Mouse (Mus musculus) kidney, embryonic 16.5 days (tissue): Measurements from ENCODE around the gene Lrfn5. TPM values are rescaled to one million over a fixed set of nuclear protein-coding genes. Genes with fewer than 3 reads are reported as not detected.

ENCODE experiments used
- ATAC-seq: fragments of 200-750 bp; cut with Nextera tagmentation; 2 replicates; pipeline ENCODE4 v1.8.0; 2017; ENCODE audit warnings: moderate TSS enrichment; ENCODE audit not compliant: low FRiP score, low TSS enrichment
- H3K27ac ChIP-seq: fragments of 300-500 bp; sonication (generic); 2 replicates; pipeline ENCODE4 v1.5.1; 2014; ENCODE audit warnings: low read length
- H3K27me3 ChIP-seq: fragments of 300-500 bp; sonication (generic); 2 replicates; pipeline ENCODE4 v1.6.1; 2014; ENCODE audit warnings: low read length, control low read depth, mixed read lengths; ENCODE audit not compliant: insufficient read depth
- H3K36me3 ChIP-seq: fragments of 300-500 bp; sonication (generic); 2 replicates; pipeline ENCODE4 v1.6.1; 2014; ENCODE audit warnings: low read length, control low read depth, mixed read lengths; ENCODE audit not compliant: insufficient read depth
- H3K4me1 ChIP-seq: fragments of 300-500 bp; sonication (generic); 2 replicates; pipeline ENCODE4 v1.6.1; 2014; ENCODE audit warnings: low read length, control low read depth, mixed read lengths; ENCODE audit not compliant: insufficient read depth
- H3K4me2 ChIP-seq: fragments of 300-500 bp; sonication (generic); replicated peaks from 2 replicates; pipeline ENCODE4 v1.6.1; 2014; ENCODE audit warnings: low read depth, low read length
- H3K4me3 ChIP-seq: fragments of 300-500 bp; sonication (generic); 2 replicates; pipeline ENCODE4 v1.5.1; 2014; ENCODE audit warnings: mild to moderate bottlenecking, low read length
- H3K9ac ChIP-seq: fragments of 300-500 bp; sonication (generic); replicated peaks from 2 replicates; pipeline ENCODE4 v1.6.1; 2014; ENCODE audit warnings: low read length
- H3K9me3 ChIP-seq: fragments of 300-500 bp; sonication (generic); 2 replicates; pipeline ENCODE4 v1.6.1; 2016; ENCODE audit warnings: low read length, control low read depth
- WGBS: fragments of 180-500 bp; shearing (Covaris S2); extraction: QIAGEN DNeasy Blood & Tissue Kit; methylation state at CpG from one replicate; pipeline ENCODE4 v1.1.7; 2014; 5-methylcytosine and 5-hydroxymethylcytosine counted together
- polyA plus RNA-seq: library from polyadenylated mRNA; unstranded; fragments of >200 nt; fragmentation: Nextera tagmentation; extraction: Ambion mirVana; gene quantifications from 2 replicates; pipeline ENCODE4 v1.2.1, GENCODE M21; 2015

The Lrfn5 gene
- polyA plus RNA-seq, result 1.7 and 2.2 TPM in 2 replicates

DNA sequence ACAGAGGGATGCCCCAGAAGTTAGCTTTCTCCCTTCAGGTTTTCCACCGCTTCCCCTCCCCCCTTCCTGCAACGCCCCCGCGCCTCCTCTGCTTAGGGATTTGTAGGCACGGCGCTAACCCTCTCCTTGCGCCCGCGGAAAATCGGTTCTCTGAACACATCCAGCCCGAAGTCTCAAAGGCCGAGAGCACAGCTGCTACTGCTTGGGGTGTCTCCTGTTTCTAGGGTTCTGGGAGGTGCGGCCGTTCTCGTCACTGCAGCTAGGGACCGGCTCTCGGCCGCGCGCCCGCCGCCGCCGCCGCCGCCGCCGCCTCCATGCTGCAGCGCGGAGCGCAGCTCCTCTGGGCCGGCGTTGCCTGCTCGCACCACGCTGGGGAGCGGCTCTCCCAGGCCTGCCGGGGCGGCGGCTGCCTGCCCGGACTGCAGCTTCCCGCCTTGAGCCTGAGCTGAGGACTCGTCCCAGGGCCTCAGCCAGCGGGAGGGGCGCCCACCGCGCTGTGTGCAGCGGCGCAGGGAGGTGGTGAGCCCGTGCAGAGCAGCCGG lies at the start of gene Lrfn5:
Gene Lrfn5, plus strand, starts transcription at position 322 of the 542 bp plus-strand sequence.
- Histone ChIP-seq H3K27ac (no peak within 1 kb of the TSS), H3K36me3 (no peaks in the 10 kb centered on the region), H3K27me3 (peaks cover 56% of the 10 kb centered on the region), H3K4me3 (peak within 1 kb of the TSS; percentile 63), H3K9ac (peak within 1 kb of the TSS; percentile 61), H3K4me1 (peaks cover 13% of the 10 kb centered on the region; the same call in 1 of the 2 replicates), H3K4me2 (peak within 1 kb of the TSS; percentile 92), H3K9me3 (no peaks in the 10 kb centered on the region)
- ATAC-seq, result peak; percentile 94
- WGBS, result under 1% methylated on average over 37 of the region's 50 CpGs

DNA sequence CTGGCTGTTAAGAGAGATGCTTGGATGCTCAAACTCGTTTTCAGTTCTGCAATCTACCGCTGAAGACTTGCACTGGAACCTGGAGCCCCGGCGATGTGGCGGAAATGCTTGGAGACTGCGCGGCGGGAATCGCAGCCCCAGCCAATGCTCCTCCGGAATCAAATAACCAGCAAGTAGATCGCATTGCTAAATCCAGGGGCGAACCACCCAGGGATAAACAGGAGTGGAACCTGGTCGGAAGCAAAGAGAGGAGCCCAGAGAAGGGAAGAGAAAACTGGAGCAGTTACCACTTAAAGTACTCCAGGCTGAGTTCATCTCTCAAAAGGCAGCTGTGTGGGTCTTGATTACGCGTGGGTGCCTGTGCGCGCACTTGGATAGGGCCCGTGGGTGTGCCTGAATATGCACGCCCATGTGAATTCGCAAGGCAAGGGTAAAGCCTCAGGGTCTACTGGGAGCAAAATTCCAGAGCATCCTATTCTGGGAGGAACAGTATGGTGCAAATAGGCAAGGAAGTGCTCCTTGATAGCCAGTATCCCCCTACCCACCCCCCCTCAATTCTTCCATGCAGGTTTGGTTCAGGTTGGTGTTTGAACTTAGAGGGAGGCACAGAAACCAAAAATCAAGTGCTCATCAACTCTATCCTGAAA lies 1.3 kb upstream of the Lrfn5 start:
- H3K4me3 ChIP-seq, result peak overlapping the region; percentile 22
- H3K27ac ChIP-seq, result no peak overlapping the region
- peak overlapping the region; percentile 41 for H3K4me2 ChIP-seq
- WGBS, result 1% methylated on average over 20 of the region's 20 CpGs
- no peak overlapping the region for H3K9ac ChIP-seq
- no peaks in the 10 kb centered on the region for H3K36me3 ChIP-seq
- H3K4me1 ChIP-seq, result peaks cover 13% of the 10 kb centered on the region; the same call in 1 of the 2 replicates
- peaks cover 55% of the 10 kb centered on the region for H3K27me3 ChIP-seq
- no peaks in the 10 kb centered on the region for H3K9me3 ChIP-seq
- ATAC-seq, result no peak

DNA sequence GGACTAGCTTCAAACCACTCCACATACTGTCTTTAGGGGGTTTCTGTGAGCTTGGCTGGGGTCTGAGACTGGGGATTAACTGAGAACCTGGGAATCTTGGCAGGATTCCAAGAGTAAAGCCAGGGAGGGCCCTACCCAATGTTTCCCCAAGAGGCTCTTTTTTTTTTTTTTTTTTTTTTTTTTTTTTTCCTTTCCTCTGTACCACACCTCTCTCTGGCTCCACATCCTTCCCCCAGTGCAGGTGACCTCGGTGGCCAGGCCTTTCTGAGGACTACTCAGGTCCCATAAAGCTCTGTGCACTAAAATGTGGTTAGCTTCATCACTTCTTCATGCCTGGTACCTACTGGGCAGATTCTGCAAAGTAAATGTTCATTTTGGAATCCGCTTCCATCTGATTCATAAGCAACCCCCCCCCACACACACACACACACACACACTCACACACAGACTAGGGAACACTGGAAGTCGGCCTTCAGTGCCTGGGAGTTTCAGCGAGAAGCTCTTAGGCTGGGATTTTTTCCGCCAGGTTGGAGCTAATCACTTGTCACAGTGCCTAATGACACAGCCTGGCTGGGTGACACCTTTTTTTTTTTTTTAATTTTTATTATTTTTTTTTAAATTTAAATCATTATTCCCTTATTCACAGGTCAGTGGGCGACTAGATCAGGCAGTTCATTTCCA lies 662 bp upstream of the Lrfn5 start:
- peak overlapping the region; percentile 61; the same call in 1 of the 2 replicates for H3K9ac ChIP-seq
- no peaks in the 10 kb centered on the region for H3K9me3 ChIP-seq
- H3K36me3 ChIP-seq, result no peaks in the 10 kb centered on the region
- WGBS, result 3% methylated on average over 6 of the region's 6 CpGs
- peaks cover 56% of the 10 kb centered on the region for H3K27me3 ChIP-seq
- ATAC-seq, result peak; percentile 36
- H3K4me1 ChIP-seq, result peaks cover 13% of the 10 kb centered on the region; the same call in 1 of the 2 replicates
- H3K4me3 ChIP-seq, result peak overlapping the region; percentile 63
- peak overlapping the region; percentile 92 for H3K4me2 ChIP-seq
- H3K27ac ChIP-seq, result no peak overlapping the region

DNA sequence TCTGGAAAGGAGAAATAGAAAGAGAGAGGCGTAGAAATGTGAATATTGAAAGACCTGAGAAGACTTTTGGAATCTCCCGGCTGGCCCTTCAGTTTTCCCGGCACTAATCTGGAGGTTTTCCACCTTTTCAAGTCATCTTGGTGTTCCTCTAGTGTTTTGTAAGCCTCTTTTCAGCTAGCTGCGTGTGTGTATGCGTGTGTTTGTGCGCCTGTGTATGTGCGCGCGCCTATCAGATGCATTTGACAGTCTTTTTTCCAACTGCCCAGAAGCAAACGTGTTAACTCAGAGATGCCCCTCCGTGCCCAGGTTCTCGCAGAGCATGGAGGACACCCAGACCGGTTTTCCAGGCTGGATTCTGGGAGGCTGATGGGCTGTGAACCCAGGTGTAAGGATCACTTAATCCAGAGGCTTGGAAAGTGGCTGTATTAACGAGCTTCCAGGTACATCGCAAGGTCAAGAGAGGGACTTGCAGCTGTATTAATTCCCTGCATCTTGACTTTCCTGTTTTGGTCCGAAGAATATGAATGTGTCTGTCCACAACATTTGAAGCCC lies 757 bp downstream of the Lrfn5 start:
- Histone ChIP-seq H3K4me2 (peak overlapping the region; percentile 92), H3K9ac (no peak overlapping the region; the same call in 1 of the 2 replicates), H3K36me3 (no peaks in the 10 kb centered on the region), H3K4me3 (peak overlapping the region; percentile 63), H3K27me3 (peaks cover 56% of the 10 kb centered on the region), H3K27ac (no peak overlapping the region), H3K9me3 (no peaks in the 10 kb centered on the region), H3K4me1 (peaks cover 13% of the 10 kb centered on the region; the same call in 1 of the 2 replicates)
- WGBS, result 2% methylated on average over 16 of the region's 16 CpGs
- ATAC-seq, result no peak

DNA sequence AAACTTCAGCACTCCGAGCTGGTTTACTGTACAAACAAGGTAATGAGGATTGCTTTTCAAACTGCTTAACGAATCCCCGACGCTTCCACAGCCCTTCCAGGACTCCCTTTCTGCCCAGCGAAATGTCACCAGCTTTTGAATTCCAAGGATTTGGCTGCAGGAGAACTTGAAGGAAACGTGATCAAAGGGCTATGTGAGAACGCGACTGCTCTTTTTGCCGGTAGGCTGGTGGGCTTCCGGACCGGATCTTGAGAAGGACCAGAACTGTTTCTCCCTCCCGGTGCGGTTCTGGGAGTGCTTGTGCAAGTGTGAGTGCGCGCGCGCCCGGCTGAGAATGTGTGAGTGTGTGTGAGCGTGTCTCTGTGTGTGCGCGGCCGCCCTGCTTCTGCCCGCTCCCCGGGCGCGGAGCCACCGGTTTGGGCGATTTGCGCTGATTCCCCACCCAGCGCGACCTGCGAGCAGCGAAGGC lies 1.3 kb downstream of the Lrfn5 start:
- H3K27me3 ChIP-seq, result peaks cover 56% of the 10 kb centered on the region
- WGBS, result under 1% methylated on average over 33 of the region's 33 CpGs

DNA sequence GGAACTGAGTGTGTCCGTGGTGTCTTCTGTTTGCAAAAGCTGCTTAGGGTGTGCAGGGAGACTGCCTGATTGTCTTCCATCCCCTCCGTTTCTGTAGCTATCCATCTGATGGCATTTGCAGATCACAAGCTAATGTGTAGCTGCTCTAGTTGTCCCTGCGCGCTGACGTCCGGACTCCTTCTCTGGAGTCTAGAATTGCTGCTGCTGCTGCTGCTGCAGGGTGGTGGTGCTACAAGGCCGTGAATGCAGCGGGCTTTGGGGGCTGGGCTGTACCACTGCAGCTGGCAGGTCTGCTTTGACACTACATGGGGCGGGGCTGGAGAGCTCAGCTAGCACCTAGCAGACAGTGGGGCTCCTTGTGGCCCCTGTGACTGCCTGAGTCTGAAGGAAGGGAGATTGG lies 3.2 kb downstream of the Lrfn5 start:
- Histone ChIP-seq H3K9me3 (no peaks in the 10 kb centered on the region), H3K27ac (no peak overlapping the region), H3K36me3 (no peaks in the 10 kb centered on the region), H3K4me3 (no peak overlapping the region), H3K9ac (no peak overlapping the region), H3K4me2 (0 out of 2 replicates have a peak overlapping the region, but pooled peaks have one; percentile 10), H3K4me1 (peaks cover 13% of the 10 kb centered on the region; the same call in 1 of the 2 replicates), H3K27me3 (peaks cover 47% of the 10 kb centered on the region)
- WGBS, result under 1% methylated on average over 9 of the region's 9 CpGs
- ATAC-seq, result peak; percentile 20; the same call in 1 of the 2 replicates

More for the DNA sequence above, 1.3 kb downstream of the Lrfn5 start:
- ATAC-seq, result no peak
- no peak overlapping the region for H3K27ac ChIP-seq
- H3K9ac ChIP-seq, result peak overlapping the region; percentile 28; the same call in 1 of the 2 replicates
- H3K4me2 ChIP-seq, result peak overlapping the region; percentile 92
- H3K4me1 ChIP-seq, result peaks cover 13% of the 10 kb centered on the region; the same call in 1 of the 2 replicates
- H3K36me3 ChIP-seq, result no peaks in the 10 kb centered on the region
- H3K4me3 ChIP-seq, result peak overlapping the region; percentile 63
- H3K9me3 ChIP-seq, result no peaks in the 10 kb centered on the region

DNA sequence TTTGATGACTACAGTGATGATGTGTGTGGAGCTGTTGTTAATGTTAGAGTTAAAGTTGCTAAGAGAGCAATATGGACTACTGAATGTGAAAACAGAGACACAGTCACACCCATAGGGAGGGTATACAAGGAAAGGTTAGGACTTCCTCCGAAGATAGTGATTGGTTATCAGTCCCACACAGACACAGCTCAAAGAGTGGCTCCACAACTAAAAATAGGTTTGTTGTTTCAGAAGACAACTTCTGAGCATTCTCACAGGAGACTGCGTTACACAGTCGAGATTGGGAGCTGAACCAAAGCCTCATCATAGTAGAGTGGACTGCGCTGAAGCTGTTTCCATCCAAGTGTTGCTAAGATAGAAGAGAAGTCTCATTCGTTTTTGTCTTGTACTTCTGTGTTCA lies 57.0 kb downstream of the Lrfn5 start:
- H3K9me3 ChIP-seq, result no peaks in the 10 kb centered on the region
- H3K27ac ChIP-seq, result no peak overlapping the region
- H3K27me3 ChIP-seq, result no peaks in the 10 kb centered on the region
- H3K9ac ChIP-seq, result no peak overlapping the region
- ATAC-seq, result no peak
- H3K36me3 ChIP-seq, result no peaks in the 10 kb centered on the region
- H3K4me3 ChIP-seq, result no peak overlapping the region
- 83% methylated on average over 5 of the region's 5 CpGs for WGBS
- no peaks in the 10 kb centered on the region for H3K4me1 ChIP-seq
- H3K4me2 ChIP-seq, result no peak overlapping the region

DNA sequence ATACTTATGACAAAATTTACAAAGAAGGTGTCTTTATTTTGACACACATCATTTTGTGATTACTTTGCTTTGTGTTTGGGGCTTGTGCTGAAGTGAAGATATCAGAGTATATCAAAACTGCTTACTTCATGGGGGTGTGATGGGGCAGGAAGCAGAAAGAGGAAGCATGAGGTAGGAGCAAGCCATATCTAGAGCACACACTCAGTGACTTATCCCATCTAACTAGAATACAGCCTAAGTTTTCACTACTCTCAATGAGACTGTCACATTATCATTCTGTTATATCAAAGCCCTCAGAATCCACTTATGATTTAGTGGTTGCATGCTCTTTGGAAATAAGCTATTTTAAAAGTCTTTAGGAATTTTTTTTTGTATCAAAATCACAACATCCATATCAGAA lies 77.4 kb downstream of the Lrfn5 start:
- Histone ChIP-seq H3K4me2 (no peak overlapping the region), H3K4me3 (no peak overlapping the region), H3K36me3 (no peaks in the 10 kb centered on the region), H3K9ac (no peak overlapping the region), H3K27ac (no peak overlapping the region), H3K27me3 (no peaks in the 10 kb centered on the region), H3K9me3 (no peaks in the 10 kb centered on the region), H3K4me1 (no peaks in the 10 kb centered on the region)
- no peak for ATAC-seq

DNA sequence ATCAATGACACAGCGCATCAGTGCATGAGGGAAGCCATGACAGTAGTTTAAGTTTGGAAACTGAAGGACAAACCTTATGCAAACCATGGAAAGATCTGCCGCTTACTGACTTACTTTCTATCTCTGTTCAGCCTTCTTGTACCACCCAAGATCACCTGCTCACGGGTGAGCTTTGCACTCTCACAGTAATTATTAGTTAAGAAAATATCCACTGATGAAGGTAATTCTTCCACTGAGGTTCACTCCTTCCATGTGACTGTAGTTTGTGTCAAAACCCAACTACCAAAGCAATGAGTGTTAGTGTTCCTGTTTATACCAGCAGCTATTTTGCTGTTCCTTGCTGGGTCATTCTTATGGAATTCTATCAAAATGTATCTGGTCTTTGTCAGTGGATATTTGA lies 84.9 kb downstream of the Lrfn5 start:
- 94% methylated on average over 3 of the region's 3 CpGs for WGBS
- ATAC-seq, result no peak
- H3K9ac ChIP-seq, result no peak overlapping the region
- H3K9me3 ChIP-seq, result no peaks in the 10 kb centered on the region
- no peaks in the 10 kb centered on the region for H3K4me1 ChIP-seq
- no peak overlapping the region for H3K4me2 ChIP-seq
- no peaks in the 10 kb centered on the region for H3K27me3 ChIP-seq
- no peak overlapping the region for H3K4me3 ChIP-seq
- no peak overlapping the region for H3K27ac ChIP-seq
- no peaks in the 10 kb centered on the region for H3K36me3 ChIP-seq
